Mouse (Mus musculus) bone marrow macrophage, adult 2 months (primary cell): ENCODE data around the gene Dnm1l.

Experiments
- CTCF ChIP-seq: IDR thresholded peaks from 2 replicates; pipeline ENCODE4 v1.5.1; 2012; ENCODE audit warnings: low read depth, mild to moderate bottlenecking, low read length, moderate library complexity
- POLR2A ChIP-seq: IDR thresholded peaks from 2 replicates; pipeline ENCODE4 v1.6.1; 2012; ENCODE audit warnings: mild to moderate bottlenecking, low read depth, low read length, borderline replicate concordance

GRCm38 (mm10) chr16:16311319-16311718 lies 47.4 kb downstream of the Dnm1l start:
- no peak for TF ChIP-seq CTCF
- TF ChIP-seq POLR2A = no peak
